Mouse (Mus musculus): Measurements from ENCODE around the gene Dnaaf5.

Dnaaf5 gene

GRCm38 (mm10) chr5:139149681-139150602 lies at the start of gene Dnaaf5, which contains the start of gene Prkar1b:
Dnaaf5 (plus strand) TSS chr5:139150223.
Prkar1b (minus strand) TSS chr5:139150001.
- DNase-seq (ENCODE audit: extremely low read depth, low read depth, low spot score) = peak; percentile 88

GRCm38 (mm10) chr5:139101783-139102182 lies 48.2 kb upstream of the Dnaaf5 start:
- DNase-seq (ENCODE audit: extremely low read depth, low read depth, low spot score) = no peak

- DNase-seq (ENCODE audit: extremely low read depth, low read depth, low spot score) = no peak
These were observed 42.2 kb upstream of the Dnaaf5 start for GRCm38 (mm10) chr5:139107815-139108214.

- DNase-seq (ENCODE audit: extremely low read depth, low read depth, low spot score) = no peak
These were observed 39.7 kb upstream of the Dnaaf5 start for GRCm38 (mm10) chr5:139110140-139110855.

- no peak for DNase-seq (ENCODE audit: extremely low read depth, low read depth, low spot score)
These were observed 38.0 kb upstream of the Dnaaf5 start for GRCm38 (mm10) chr5:139111991-139112390.

- no peak for DNase-seq (ENCODE audit: extremely low read depth, low read depth, low spot score)
These were observed 37.6 kb upstream of the Dnaaf5 start for GRCm38 (mm10) chr5:139112418-139112817.

- no peak for DNase-seq (ENCODE audit: extremely low read depth, low read depth, low spot score)
These were observed 35.1 kb upstream of the Dnaaf5 start for GRCm38 (mm10) chr5:139114876-139115275.

GRCm38 (mm10) chr5:139115507-139115906 lies 34.5 kb upstream of the Dnaaf5 start:
- no peak for DNase-seq (ENCODE audit: extremely low read depth, low read depth, low spot score)

GRCm38 (mm10) chr5:139118139-139118960 lies 31.7 kb upstream of the Dnaaf5 start:
- no peak for DNase-seq (ENCODE audit: extremely low read depth, low read depth, low spot score)

GRCm38 (mm10) chr5:139118961-139119276 lies 31.1 kb upstream of the Dnaaf5 start:
- no peak for DNase-seq (ENCODE audit: extremely low read depth, low read depth, low spot score)

- no peak for DNase-seq (ENCODE audit: extremely low read depth, low read depth, low spot score)
These were observed 24.3 kb upstream of the Dnaaf5 start for GRCm38 (mm10) chr5:139125717-139126116.

GRCm38 (mm10) chr5:139128476-139129065 lies 21.5 kb upstream of the Dnaaf5 start:
- no peak for DNase-seq (ENCODE audit: extremely low read depth, low read depth, low spot score)

- no peak for DNase-seq (ENCODE audit: extremely low read depth, low read depth, low spot score)
These were observed 20.9 kb upstream of the Dnaaf5 start for GRCm38 (mm10) chr5:139129078-139129477.

- DNase-seq (ENCODE audit: extremely low read depth, low read depth, low spot score) = no peak
These were observed 20.4 kb upstream of the Dnaaf5 start for GRCm38 (mm10) chr5:139129572-139130151.

GRCm38 (mm10) chr5:139130351-139130750 lies 19.7 kb upstream of the Dnaaf5 start:
- no peak for DNase-seq (ENCODE audit: extremely low read depth, low read depth, low spot score)

- DNase-seq (ENCODE audit: extremely low read depth, low read depth, low spot score) = no peak
These were observed 15.5 kb upstream of the Dnaaf5 start for GRCm38 (mm10) chr5:139134501-139134900.

- no peak for DNase-seq (ENCODE audit: extremely low read depth, low read depth, low spot score)
These were observed 13.7 kb upstream of the Dnaaf5 start for GRCm38 (mm10) chr5:139136341-139136740.

GRCm38 (mm10) chr5:139137176-139137575 lies 12.8 kb upstream of the Dnaaf5 start:
- no peak for DNase-seq (ENCODE audit: extremely low read depth, low read depth, low spot score)

- no peak for DNase-seq (ENCODE audit: extremely low read depth, low read depth, low spot score)
These were observed 11.6 kb upstream of the Dnaaf5 start for GRCm38 (mm10) chr5:139138261-139138925.

GRCm38 (mm10) chr5:139138926-139139472 lies 11.0 kb upstream of the Dnaaf5 start:
- no peak for DNase-seq (ENCODE audit: extremely low read depth, low read depth, low spot score)

Data from fat pad, adult 2 months (tissue).